Mouse (Mus musculus) testis, adult 2 months (tissue): ENCODE measurements around the gene Lats2.

Experiments used
- CTCF ChIP-seq: fragments of 200-500 bp; IDR thresholded peaks from 2 replicates; pipeline ENCODE4 v1.5.1; 2012; ENCODE audit warnings: low read depth, mild to moderate bottlenecking, inconsistent platforms, low read length, moderate library complexity; ENCODE audit not compliant: control insufficient read depth, insufficient read depth, insufficient replicate concordance
- POLR2A ChIP-seq: fragments of 200-500 bp; IDR thresholded peaks from 2 replicates; pipeline ENCODE4 v1.6.1; 2012; ENCODE audit warnings: low read depth, mild to moderate bottlenecking, inconsistent platforms, low read length, moderate library complexity; ENCODE audit not compliant: control insufficient read depth

GRCm38 (mm10) chr14:57729364-57729763, 28.8 kb downstream of the Lats2 start:
- no peak for TF ChIP-seq CTCF
- TF ChIP-seq POLR2A = no peak
